Mouse (Mus musculus) G1E (cell line): ENCODE data around the gene Nosip.

Experiments
- CTCF ChIP-seq: IDR thresholded peaks from 2 replicates; pipeline ENCODE4 v1.5.1; 2012; ENCODE audit warnings: low read depth, low read length, inconsistent platforms, mixed read lengths
- GATA1 ChIP-seq: IDR thresholded peaks from 2 replicates; pipeline ENCODE4 v1.6.1; 2012; ENCODE audit warnings: borderline replicate concordance, low read length, inconsistent platforms, mixed read lengths
- GATA2 ChIP-seq: IDR thresholded peaks from 2 replicates; pipeline ENCODE4 v1.6.1; 2012; ENCODE audit warnings: low read depth, low read length, inconsistent platforms, borderline replicate concordance
- TAL1 ChIP-seq: conservative IDR thresholded peaks from 2 replicates; pipeline ENCODE4 v1.6.1; 2012; ENCODE audit warnings: low read depth, low read length, inconsistent platforms, mixed read lengths

DNA sequence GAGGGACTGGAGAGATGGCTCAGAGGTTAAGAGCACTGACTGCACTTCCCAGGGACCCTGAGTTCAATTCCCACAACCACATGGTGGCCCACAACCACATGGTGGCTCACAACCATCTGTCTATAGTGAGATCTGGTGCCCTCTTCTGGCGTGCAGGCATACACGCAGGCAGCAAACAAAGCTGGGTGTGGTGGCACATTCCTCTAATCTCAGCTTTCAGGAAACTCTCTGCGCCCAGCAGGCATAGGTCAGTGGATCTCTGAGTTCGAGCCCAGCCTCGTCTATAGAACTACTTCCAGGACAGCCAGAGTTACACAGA lies 5.7 kb downstream of the Nosip start:
- TF ChIP-seq GATA1 (no peak), CTCF (peak; percentile 80), TAL1 (no peak), GATA2 (no peak)
